Mouse (Mus musculus) MEL (cell line): ENCODE data around the gene Cmtm7. TPM values are rescaled to one million over a fixed set of nuclear protein-coding genes. Genes with fewer than 3 reads are reported as not detected.

Experiments
- DNase-seq: peaks from one replicate; pipeline ENCODE4 v3.0.0; 2011; ENCODE audit warnings: low read depth, low spot score
- H3K27ac ChIP-seq: 2 replicates; pipeline ENCODE4 v1.5.1; 2012; ENCODE audit warnings: low read depth, mild to moderate bottlenecking, control low read depth, low read length, moderate library complexity; ENCODE audit not compliant: control insufficient read depth
- H3K27me3 ChIP-seq, 2 experiments: fragments of 150-350 bp in 1 of 2; sonication (generic) in 1 of 2; 2 replicates each; pipeline ENCODE4 v1.6.1; 2012; ENCODE audit warnings: low read length in 2 of 2, mild to moderate bottlenecking in 2 of 2, improper control_type of control experiment in 1 of 2, moderate library complexity in 1 of 2; ENCODE audit not compliant: insufficient read depth in 2 of 2, control insufficient read depth in 1 of 2
- H3K36me3 ChIP-seq, 2 experiments: 2 replicates each; pipeline ENCODE4 v1.6.1; 2012 to 2014; ENCODE audit warnings: low read length in 2 of 2, improper control_type of control experiment in 1 of 2, inconsistent platforms in 1 of 2, mild to moderate bottlenecking in 1 of 2; ENCODE audit not compliant: insufficient read depth in 2 of 2, control insufficient read depth in 1 of 2
- H3K4me1 ChIP-seq, 2 experiments: fragments of 150-350 bp in 1 of 2; sonication (generic) in 1 of 2; 2 replicates each; pipeline ENCODE4 v1.6.1; 2012; ENCODE audit warnings: low read length in 2 of 2, improper control_type of control experiment in 1 of 2, mild to moderate bottlenecking in 1 of 2; ENCODE audit not compliant: insufficient read depth in 2 of 2, control insufficient read depth in 1 of 2
- H3K4me3 ChIP-seq, 2 experiments: fragments of 150-350 bp in 1 of 2; sonication (generic) in 1 of 2; 2 replicates each; pipeline ENCODE4 v1.5.1; 2012; ENCODE audit warnings: low read depth in 2 of 2, low read length in 2 of 2, mild to moderate bottlenecking in 2 of 2, moderate library complexity in 2 of 2, control low read depth in 1 of 2, improper control_type of control experiment in 1 of 2; ENCODE audit not compliant: control insufficient read depth in 1 of 2, insufficient read depth in 1 of 2
- H3K79me2 ChIP-seq: 2 replicates; pipeline ENCODE4 v1.6.1; 2012; ENCODE audit warnings: mild to moderate bottlenecking, low read length, moderate library complexity; ENCODE audit not compliant: control insufficient read depth, poor library complexity, insufficient read depth
- H3K9ac ChIP-seq: 2 replicates; pipeline ENCODE4 v1.6.1; 2012; ENCODE audit warnings: low read depth, mild to moderate bottlenecking, control low read depth, low read length, moderate library complexity; ENCODE audit not compliant: control insufficient read depth, poor library complexity, severe bottlenecking
- H3K9me3 ChIP-seq: fragments of 150-350 bp; sonication (generic); replicated peaks from 2 replicates; pipeline ENCODE4 v1.6.1; 2012; ENCODE audit warnings: mild to moderate bottlenecking, low read length, improper control_type of control experiment, moderate library complexity; ENCODE audit not compliant: insufficient read depth
- BHLHE40 ChIP-seq: IDR thresholded peaks from 2 replicates; pipeline ENCODE4 v1.6.1; 2012; ENCODE audit warnings: low read depth, mild to moderate bottlenecking, inconsistent platforms, low read length, improper control_type of control experiment, borderline replicate concordance
- CHD1 ChIP-seq: IDR thresholded peaks from 2 replicates; pipeline ENCODE4 v1.6.1; 2012; ENCODE audit warnings: low read depth, mild to moderate bottlenecking, inconsistent platforms, low read length, improper control_type of control experiment
- CHD2 ChIP-seq: IDR thresholded peaks from 2 replicates; pipeline ENCODE4 v1.6.1; 2011; ENCODE audit warnings: low read length, improper control_type of control experiment
- CTCF ChIP-seq, 3 experiments: IDR thresholded peaks in 2 of 3; conservative IDR thresholded peaks in 1 of 3; 2 replicates each; pipeline ENCODE4 v1.5.1; 2011 to 2012; ENCODE audit warnings: low read length in 3 of 3, low read depth in 2 of 3, mild to moderate bottlenecking in 2 of 3, improper control_type of control experiment in 1 of 3, inconsistent platforms in 1 of 3, mixed read lengths in 1 of 3, moderate library complexity in 1 of 3; ENCODE audit not compliant: control insufficient read depth in 1 of 3, insufficient read depth in 1 of 3, poor library complexity in 1 of 3, severe bottlenecking in 1 of 3
- E2F4 ChIP-seq: IDR thresholded peaks from 2 replicates; pipeline ENCODE4 v1.6.1; 2011; ENCODE audit warnings: low read depth, low read length, improper control_type of control experiment, borderline replicate concordance
- EP300 ChIP-seq, 2 experiments: IDR thresholded peaks; 2 replicates each; pipeline ENCODE4 v1.6.1; 2011; ENCODE audit warnings: improper control_type of control experiment in 2 of 2, low read length in 2 of 2, low read depth in 1 of 2, mild to moderate bottlenecking in 1 of 2
- ETS1 ChIP-seq: IDR thresholded peaks from 2 replicates; pipeline ENCODE4 v1.6.1; 2012; ENCODE audit warnings: low read depth, mild to moderate bottlenecking, inconsistent platforms, low read length, improper control_type of control experiment, moderate library complexity
- GATA1 ChIP-seq: IDR thresholded peaks from 2 replicates; pipeline ENCODE4 v1.6.1; 2011; ENCODE audit warnings: low read depth, low read length, improper control_type of control experiment
- HCFC1 ChIP-seq: IDR thresholded peaks from 2 replicates; pipeline ENCODE4 v1.6.1; 2012; ENCODE audit warnings: low read depth, mild to moderate bottlenecking, inconsistent platforms, low read length, improper control_type of control experiment, moderate library complexity
- JUND ChIP-seq: IDR thresholded peaks from 2 replicates; pipeline ENCODE4 v1.6.1; 2011; ENCODE audit warnings: low read depth, mild to moderate bottlenecking, improper control_type of control experiment, low read length
- KAT2A ChIP-seq: conservative IDR thresholded peaks from 2 replicates; pipeline ENCODE4 v1.6.1; 2012; ENCODE audit warnings: low read depth, low read length, improper control_type of control experiment, inconsistent platforms
- MAFK ChIP-seq: IDR thresholded peaks from 2 replicates; pipeline ENCODE4 v1.6.1; 2011; ENCODE audit warnings: low read depth, mild to moderate bottlenecking, low read length, improper control_type of control experiment, borderline replicate concordance
- MAX ChIP-seq: IDR thresholded peaks from 2 replicates; pipeline ENCODE4 v1.6.1; 2011; ENCODE audit warnings: low read length, improper control_type of control experiment
- MEF2A ChIP-seq: IDR thresholded peaks from 2 replicates; pipeline ENCODE4 v1.6.1; 2014; ENCODE audit warnings: low read depth, mild to moderate bottlenecking, inconsistent platforms, low read length, improper control_type of control experiment; ENCODE audit not compliant: poor library complexity, insufficient replicate concordance, severe bottlenecking; ENCODE audit errors: extremely low read depth
- MYC ChIP-seq: IDR thresholded peaks from 2 replicates; pipeline ENCODE4 v1.6.1; 2011; ENCODE audit warnings: low read depth, mild to moderate bottlenecking, low read length, improper control_type of control experiment, moderate library complexity
- NRF1 ChIP-seq: IDR thresholded peaks from 2 replicates; pipeline ENCODE4 v1.6.1; 2014; ENCODE audit warnings: low read depth, mild to moderate bottlenecking, inconsistent platforms, low read length, improper control_type of control experiment, moderate library complexity; ENCODE audit not compliant: poor library complexity, insufficient read depth, severe bottlenecking
- POLR2A ChIP-seq, 2 experiments: IDR thresholded peaks; 2 replicates each; pipeline ENCODE4 v1.6.1; 2011 to 2012; ENCODE audit warnings: low read length in 2 of 2, mild to moderate bottlenecking in 2 of 2, control low read depth in 1 of 2, improper control_type of control experiment in 1 of 2, low read depth in 1 of 2, moderate library complexity in 1 of 2; ENCODE audit not compliant: control insufficient read depth in 1 of 2, insufficient read depth in 1 of 2, poor library complexity in 1 of 2
- POLR2AphosphoS2 ChIP-seq: IDR thresholded peaks from 2 replicates; pipeline ENCODE4 v1.6.1; 2011; ENCODE audit warnings: low read length, improper control_type of control experiment
- POLR2AphosphoS5 ChIP-seq: IDR thresholded peaks from 2 replicates; pipeline ENCODE4 v1.6.1; 2012; ENCODE audit warnings: low read depth, borderline replicate concordance, mild to moderate bottlenecking, inconsistent platforms, low read length, moderate library complexity, mixed read lengths
- RAD21 ChIP-seq: IDR thresholded peaks from 2 replicates; pipeline ENCODE4 v1.6.1; 2011; ENCODE audit warnings: mild to moderate bottlenecking, low read depth, low read length, improper control_type of control experiment
- SIN3A ChIP-seq: IDR thresholded peaks from 2 replicates; pipeline ENCODE4 v1.6.1; 2012; ENCODE audit warnings: low read length, improper control_type of control experiment, inconsistent platforms
- SMC3 ChIP-seq: IDR thresholded peaks from 2 replicates; pipeline ENCODE4 v1.6.1; 2011; ENCODE audit warnings: low read depth, low read length, improper control_type of control experiment
- TAL1 ChIP-seq: IDR thresholded peaks from 2 replicates; pipeline ENCODE4 v1.6.1; 2012; ENCODE audit warnings: mild to moderate bottlenecking, inconsistent platforms, low read length, moderate library complexity, mixed read lengths
- TBP ChIP-seq: IDR thresholded peaks from 2 replicates; pipeline ENCODE4 v1.8.0; 2011; ENCODE audit warnings: low read depth, low read length, improper control_type of control experiment
- TCF12 ChIP-seq: IDR thresholded peaks from 2 replicates; pipeline ENCODE4 v1.6.1; 2014; ENCODE audit warnings: low read depth, mild to moderate bottlenecking, inconsistent platforms, low read length, improper control_type of control experiment, moderate library complexity
- USF1 ChIP-seq: IDR thresholded peaks from 2 replicates; pipeline ENCODE4 v1.6.1; 2014; ENCODE audit warnings: low read depth, mild to moderate bottlenecking, inconsistent platforms, low read length, improper control_type of control experiment, moderate library complexity
- USF2 ChIP-seq, 2 experiments: IDR thresholded peaks; 2 replicates each; pipeline ENCODE4 v1.6.1; 2011 to 2012; ENCODE audit warnings: improper control_type of control experiment in 2 of 2, low read length in 2 of 2, borderline replicate concordance in 1 of 2, inconsistent platforms in 1 of 2, low read depth in 1 of 2, mild to moderate bottlenecking in 1 of 2; ENCODE audit not compliant: insufficient read depth in 1 of 2
- ZC3H11A ChIP-seq: IDR thresholded peaks from 2 replicates; pipeline ENCODE4 v1.6.1; 2012; ENCODE audit warnings: low read depth, mild to moderate bottlenecking, inconsistent platforms, low read length, improper control_type of control experiment
- ZMIZ1 ChIP-seq: IDR thresholded peaks from 2 replicates; pipeline ENCODE4 v1.6.1; 2012; ENCODE audit warnings: low read depth, mild to moderate bottlenecking, inconsistent platforms, low read length, improper control_type of control experiment, moderate library complexity
- ZNF384 ChIP-seq: IDR thresholded peaks from 2 replicates; pipeline ENCODE4 v1.6.1; 2012; ENCODE audit warnings: low read depth, mild to moderate bottlenecking, inconsistent platforms, low read length, improper control_type of control experiment
- polyA plus RNA-seq, 2 experiments: library from polyadenylated mRNA; stranded (reverse) in 1 of 2; unstranded in 1 of 2; fragments of >175 nt in 1 of 2; fragments of >200 nt in 1 of 2; gene quantifications; 2 replicates each; pipeline versions ENCODE4 v1.2.1 to v1.2.4; 2012; ENCODE audit warnings: low replicate concordance in 2 of 2, low read depth in 1 of 2; ENCODE audit not compliant: insufficient read length in 2 of 2, insufficient read depth in 1 of 2, missing spikeins in 1 of 2
- total RNA-seq: library from RNA; depleted of rRNA; stranded (reverse); fragments of 300-350 nt; gene quantifications from 2 replicates; pipeline ENCODE4 v1.2.3, GENCODE M21; 2012

Gene Cmtm7
- total and polyA plus RNA-seq, 3 experiments: 290 to 545 TPM; not detected in 1

- H3K79me2 ChIP-seq: no peaks in the 10 kb centered on the region
- peaks cover 5 to 20% of the 10 kb centered on the region in 2 experiments; a peak in 3 of 4 replicates for H3K36me3 ChIP-seq
- peaks cover 0 to 11% of the 10 kb centered on the region in 2 experiments; a peak in 3 of 4 replicates for H3K4me1 ChIP-seq
- TF ChIP-seq JUND: no peak
- TF ChIP-seq TAL1: no peak
- no peak for TF ChIP-seq E2F4
- no peak for TF ChIP-seq POLR2AphosphoS2
- TF ChIP-seq HCFC1: no peak
- TF ChIP-seq USF2 (IDR thresholded peaks at IDR 0.05; ENCODE audit: borderline replicate concordance in 1 of 2, insufficient read depth in 1 of 2, low read depth in 1 of 2, low read length in 2 of 2): no peak
- no peak for TF ChIP-seq MAFK
- no peak for TF ChIP-seq KAT2A
- TF ChIP-seq SMC3: no peak
- TF ChIP-seq SIN3A: no peak
- no peak overlapping the region for H3K4me3 ChIP-seq
- no peak for DNase-seq
- no peak overlapping the region for H3K27ac ChIP-seq
- H3K9ac ChIP-seq: no peak overlapping the region
- no peaks in the 10 kb centered on the region for H3K27me3 ChIP-seq
- no peaks in the 10 kb centered on the region for H3K9me3 ChIP-seq
Observed at GRCm38 (mm10) chr9:114745163-114745562, 36.5 kb downstream of the Cmtm7 start.

GRCm38 (mm10) chr9:114742731-114743130 lies 38.9 kb downstream of the Cmtm7 start:
- H3K79me2 ChIP-seq: no peaks in the 10 kb centered on the region
- H3K36me3 ChIP-seq: peaks cover 5 to 22% of the 10 kb centered on the region in 2 experiments; a peak in 3 of 4 replicates
- H3K27ac ChIP-seq: peak overlapping the region; percentile 42
- peaks cover 0 to 11% of the 10 kb centered on the region in 2 experiments; a peak in 3 of 4 replicates for H3K4me1 ChIP-seq
- H3K9me3 ChIP-seq: no peaks in the 10 kb centered on the region
- H3K9ac ChIP-seq: no peak overlapping the region
- H3K27me3 ChIP-seq: no peaks in the 10 kb centered on the region
- DNase-seq: peak; percentile 87
- H3K4me3 ChIP-seq: no peak overlapping the region
- TF ChIP-seq POLR2A (IDR thresholded peaks at IDR 0.05; ENCODE audit: control insufficient read depth in 1 of 2, insufficient read depth in 1 of 2, low read depth in 1 of 2, low read length in 2 of 2, poor library complexity in 1 of 2) (no peak), MAX (peak; percentile 45; the same call in 1 of the 2 replicates), ETS1 (peak; percentile 56; the same call in 1 of the 2 replicates), USF1 (no peak), CHD1 (no peak), JUND (no peak), POLR2AphosphoS5 (no peak), MAFK (no peak), ZC3H11A (no peak), TBP (no peak), ZNF384 (no peak), TCF12 (no peak), MYC (peak; percentile 86), CTCF (IDR thresholded peaks at IDR 0.05 in 2 of 3, conservative IDR thresholded peaks at IDR 0.05 in 1 of 3; ENCODE audit: control insufficient read depth in 1 of 3, insufficient read depth in 1 of 3, low read depth in 2 of 3, low read length in 3 of 3, poor library complexity in 1 of 3, severe bottlenecking in 1 of 3) (no peak), TAL1 (no peak), NRF1 (no peak), MEF2A (no peak), E2F4 (no peak), CHD2 (no peak), SIN3A (peak; percentile 71), RAD21 (no peak), HCFC1 (peak; percentile 36; the same call in 1 of the 2 replicates), SMC3 (no peak), POLR2AphosphoS2 (no peak), ZMIZ1 (no peak), GATA1 (no peak), EP300 (IDR thresholded peaks at IDR 0.05; ENCODE audit: low read depth in 1 of 2, low read length in 2 of 2) (peak; percentile 18 to 72; a peak in 2 of 4 replicates), BHLHE40 (no peak), USF2 (IDR thresholded peaks at IDR 0.05; ENCODE audit: borderline replicate concordance in 1 of 2, insufficient read depth in 1 of 2, low read depth in 1 of 2, low read length in 2 of 2) (no peak)
